In the genomic region with DNA sequence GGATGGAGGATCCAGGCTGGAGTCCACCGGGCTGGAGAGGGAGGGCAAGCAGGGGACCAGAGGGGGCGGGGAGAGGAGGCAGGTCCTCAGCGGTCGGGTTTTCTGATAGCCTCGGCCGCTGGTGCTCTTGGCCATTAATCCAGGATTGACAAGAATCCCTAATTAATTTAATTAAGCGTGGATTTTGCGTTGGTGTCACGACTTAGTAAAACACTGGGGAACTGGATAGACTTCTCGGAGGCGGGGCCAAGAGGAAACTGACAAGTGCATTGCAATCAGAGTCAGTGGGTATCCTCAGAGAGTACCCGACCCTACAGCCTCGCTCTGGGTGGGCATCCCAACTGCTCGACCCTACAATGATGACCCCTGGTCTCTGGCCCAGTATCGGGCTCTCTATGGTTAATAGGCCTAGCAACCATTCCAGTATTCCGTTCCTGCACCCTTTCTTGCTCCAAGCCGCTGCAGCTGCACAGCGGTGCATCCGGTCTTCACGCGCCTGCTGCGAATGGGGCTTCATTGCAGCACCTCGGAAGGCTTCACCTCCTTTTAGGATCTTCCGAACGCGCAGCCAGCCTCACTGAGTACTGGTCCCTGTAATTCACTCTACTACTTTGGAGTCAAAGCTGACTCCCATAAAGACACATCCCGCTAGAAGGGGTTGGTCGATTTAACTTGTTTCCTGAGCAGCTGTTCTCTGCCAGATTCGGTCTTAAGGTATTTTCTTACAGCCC, we compare ENCODE assay signal across 8 mouse cellular contexts. TPM values are rescaled to one million over a fixed set of nuclear protein-coding genes. Genes with fewer than 3 reads are reported as not detected.
DNase-seq lines count a peak whose midpoint lies in the region; ATAC-seq lines count a peak whose summit lies in the region.

No protein-coding gene starts in this region.

- ATAC-seq in midbrain, embryonic 14.5 days (ENCODE audit: low FRiP score, low TSS enrichment), result peak; percentile 56

- no peaks in the 10 kb centered on the region for H3K36me3 ChIP-seq in midbrain, embryonic 14.5 days (ENCODE audit: control insufficient read depth, insufficient read depth, low read length)

- H3K27ac ChIP-seq in midbrain, embryonic 14.5 days (replicated peaks; ENCODE audit: low read depth, low read length), result peak overlapping the region; percentile 91

- peak overlapping the region; percentile 28; the same call in 1 of the 2 replicates for H3K9ac ChIP-seq in midbrain, embryonic 14.5 days (replicated peaks; ENCODE audit: low read length)

- peak overlapping the region; percentile 43 for H3K4me2 ChIP-seq in midbrain, embryonic 14.5 days (ENCODE audit: low read length)

- under 1% methylated on average over 29 of the region's 29 CpGs for WGBS in midbrain, embryonic 14.5 days

- H3K4me1 ChIP-seq in midbrain, embryonic 14.5 days (ENCODE audit: control insufficient read depth, insufficient read depth, low read length), result peaks cover 13% of the 10 kb centered on the region; the same call in 1 of the 2 replicates

- H3K9me3 ChIP-seq in midbrain, embryonic 14.5 days (ENCODE audit: control insufficient read depth, low read length), result no peaks in the 10 kb centered on the region

- DNase-seq in ovary, postnatal 36 days (ENCODE audit: low spot score), result peak; percentile 39
- DNase-seq in ovary, postnatal 10 days (ENCODE audit: low spot score), result no peak
- DNase-seq in adipocyte (ENCODE audit: low spot score), result peak; percentile 58
- peak; percentile 29 for DNase-seq in gastrocnemius, postnatal 25 days
- DNase-seq in kidney, adult 9 months, result peak; percentile 29
- DNase-seq in midbrain, embryonic 14.5 days, result peak; percentile 75
- DNase-seq in thymus, postnatal 4 days, result peak; percentile 68
- no peak for DNase-seq in frontal cortex, postnatal 25 days (ENCODE audit: low spot score in 2 of 2)

- peak overlapping the region; percentile 54 for H3K4me3 ChIP-seq in midbrain, embryonic 14.5 days (replicated peaks; ENCODE audit: low read depth, low read length)

- peaks cover 30% of the 10 kb centered on the region for H3K27me3 ChIP-seq in midbrain, embryonic 14.5 days (ENCODE audit: control insufficient read depth, insufficient read depth, low read length)

RNA-seq across cellular contexts. Expression of a gene that starts 0.8 kb away (rescaled TPM):
- total RNA-seq in gastrocnemius, postnatal 25 days (2021), result 1 to 10 TPM; 1.7 to 4.9 TPM
- 61.8 and 74.7 TPM in 2 replicates for polyA plus RNA-seq in midbrain, embryonic 14.5 days (2014; fragmentation: Nextera tagmentation; extraction: Ambion mirVana)

RNA-seq across cellular contexts. Expression of a gene that starts 1.2 kb away (rescaled TPM):
- 10 to 100 TPM; 11.7 to 14.0 TPM for total RNA-seq in gastrocnemius, postnatal 25 days (2021)
- 42.2 and 50.9 TPM in 2 replicates for polyA plus RNA-seq in midbrain, embryonic 14.5 days (2014; fragmentation: Nextera tagmentation; extraction: Ambion mirVana)

Comparison
In these comparisons a context has a peak if more than half of its experiments do, and no peak if none do; other contexts are left out.
1. DNase-seq: peak in ovary, postnatal 36 days (single experiment), adipocyte (single experiment), gastrocnemius, postnatal 25 days (single experiment), kidney, adult 9 months (single experiment), midbrain, embryonic 14.5 days (single experiment) and thymus, postnatal 4 days (single experiment); none in ovary, postnatal 10 days (single experiment) and frontal cortex, postnatal 25 days (0 of 2).